ENCODE assay signal across 8 mouse cellular contexts in genomic region chr6:18171614-18172013, GRCm38 (mm10). TPM values are rescaled to one million over a fixed set of nuclear protein-coding genes. Genes with fewer than 3 reads are reported as not detected.
DNase-seq lines count a peak whose midpoint lies in the region; ATAC-seq and TF ChIP-seq lines count a peak whose summit lies in the region.
"Had no signal": no experiment of that assay in that cellular context is flagged by ENCODE, and none has a peak within 500 bp of the region (broad histone marks: within the 10 kb centered on the region; RNA-seq: fewer than 3 reads in every experiment).

No protein-coding gene starts in this region.

- H3K9ac ChIP-seq in liver, adult 2 months (ENCODE audit: low read depth, low read length): no peak overlapping the region
- no peak overlapping the region for H3K9ac ChIP-seq in liver, embryonic 11.5 days (ENCODE audit: low read depth, low read length)
- H3K9ac ChIP-seq in embryonic facial prominence, embryonic 11.5 days (replicated peaks; ENCODE audit: low read length): no peak overlapping the region
- H3K9ac ChIP-seq in stomach, embryonic 14.5 days (replicated peaks; ENCODE audit: low read depth, low read length): no peak overlapping the region
- H3K9ac ChIP-seq: limb, embryonic 12.5 days had no signal

- no peak for ATAC-seq in liver, embryonic 11.5 days (replicated peaks; ENCODE audit: low FRiP score)
- ATAC-seq in embryonic facial prominence, embryonic 11.5 days (replicated peaks; ENCODE audit: insufficient number of reproducible peaks, low FRiP score, low TSS enrichment, low read depth): no peak; the same call in 1 of the 2 replicates
- 0 out of 2 replicates have a peak, but pooled peaks have one; percentile 42 for ATAC-seq in stomach, embryonic 14.5 days (ENCODE audit: insufficient number of reproducible peaks, insufficient read depth, low FRiP score, low read depth)
- ATAC-seq in erythroblast, adult 5-6 weeks (replicated peaks; ENCODE audit: low FRiP score, poor library complexity, severe bottlenecking): no peak

- no peak overlapping the region for H3K27ac ChIP-seq in liver, adult 2 months (replicated peaks; ENCODE audit: insufficient read depth, low read depth, low read length)
- no peak overlapping the region for H3K27ac ChIP-seq in liver, embryonic 11.5 days (ENCODE audit: low read depth, low read length)
- no peak overlapping the region for H3K27ac ChIP-seq in embryonic facial prominence, embryonic 11.5 days (replicated peaks; ENCODE audit: low read depth, low read length)
- H3K27ac ChIP-seq in stomach, embryonic 14.5 days (ENCODE audit: low read length): no peak overlapping the region
- H3K27ac ChIP-seq: limb, embryonic 12.5 days had no signal

- H3K9me3 ChIP-seq in liver, embryonic 11.5 days (ENCODE audit: control insufficient read depth, low read length): no peaks in the 10 kb centered on the region
- H3K9me3 ChIP-seq in embryonic facial prominence, embryonic 11.5 days (replicated peaks; ENCODE audit: control insufficient read depth, low read length): no peaks in the 10 kb centered on the region
- no peaks in the 10 kb centered on the region for H3K9me3 ChIP-seq in stomach, embryonic 14.5 days (ENCODE audit: control insufficient read depth, low read depth, low read length)
- H3K9me3 ChIP-seq: limb, embryonic 12.5 days had no signal

- TF ChIP-seq POLR2A in liver, adult 2 months (IDR thresholded peaks at IDR 0.05; ENCODE audit: extremely low read depth, insufficient read depth, low read length): no peak

- whole genome bisulfite sequencing in liver, adult 2 months: 59% methylated on average over 8 of the region's 8 CpGs
- 56% methylated on average over 8 of the region's 8 CpGs for WGBS in liver, embryonic 11.5 days
- WGBS in embryonic facial prominence, embryonic 11.5 days: 56% methylated on average over 8 of the region's 8 CpGs
- 54% methylated on average over 8 of the region's 8 CpGs for WGBS in stomach, embryonic 14.5 days

- peaks cover 4% of the 10 kb centered on the region; the same call in 1 of the 2 replicates for H3K27me3 ChIP-seq in liver, adult 2 months (ENCODE audit: control insufficient read depth, insufficient read depth, low read length)
- peaks cover 14% of the 10 kb centered on the region for H3K27me3 ChIP-seq in liver, embryonic 11.5 days (replicated peaks; ENCODE audit: control insufficient read depth, insufficient read depth, low read length)
- H3K27me3 ChIP-seq in embryonic facial prominence, embryonic 11.5 days (ENCODE audit: control insufficient read depth, insufficient read depth, low read length): no peaks in the 10 kb centered on the region
- no peaks in the 10 kb centered on the region for H3K27me3 ChIP-seq in stomach, embryonic 14.5 days (ENCODE audit: control insufficient read depth, insufficient read depth, low read length)

- no peaks in the 10 kb centered on the region for H3K79me2 ChIP-seq in liver, adult 2 months (ENCODE audit: control insufficient read depth, insufficient read depth, low read length)

- H3K4me3 ChIP-seq in liver, adult 2 months (ENCODE audit: insufficient read depth, low read depth, low read length): no peak overlapping the region
- H3K4me3 ChIP-seq in liver, embryonic 11.5 days (ENCODE audit: low read depth, low read length): no peak overlapping the region
- no peak overlapping the region for H3K4me3 ChIP-seq in embryonic facial prominence, embryonic 11.5 days (ENCODE audit: low read depth, low read length)
- no peak overlapping the region for H3K4me3 ChIP-seq in stomach, embryonic 14.5 days (ENCODE audit: low read depth, low read length)
- H3K4me3 ChIP-seq: limb, embryonic 12.5 days had no signal

- no peaks in the 10 kb centered on the region for H3K4me1 ChIP-seq in liver, adult 2 months (ENCODE audit: control insufficient read depth, insufficient read depth, low read length)
- no peaks in the 10 kb centered on the region for H3K4me1 ChIP-seq in liver, embryonic 11.5 days (replicated peaks; ENCODE audit: control insufficient read depth, insufficient read depth, low read length)
- H3K4me1 ChIP-seq in embryonic facial prominence, embryonic 11.5 days (ENCODE audit: control insufficient read depth, insufficient read depth, low read length): no peaks in the 10 kb centered on the region
- H3K4me1 ChIP-seq in stomach, embryonic 14.5 days (ENCODE audit: control insufficient read depth, insufficient read depth, low read length): no peaks in the 10 kb centered on the region
- H3K4me1 ChIP-seq: limb, embryonic 12.5 days had no signal

- intact Hi-C loops in left cerebral cortex, postnatal 36 days (cut with DNase I): no loop called here

- TF ChIP-seq CTCF in liver, adult 2 months (IDR thresholded peaks at IDR 0.05; ENCODE audit: low read depth, low read length): peak; percentile 12; the same call in 1 of the 2 replicates

- no peak overlapping the region for H3K4me2 ChIP-seq in liver, embryonic 11.5 days
- H3K4me2 ChIP-seq in embryonic facial prominence, embryonic 11.5 days (ENCODE audit: low read depth, low read length): no peak overlapping the region
- H3K4me2 ChIP-seq in stomach, embryonic 14.5 days (replicated peaks; ENCODE audit: low read depth, low read length): no peak overlapping the region

- no peaks in the 10 kb centered on the region for H3K36me3 ChIP-seq in liver, adult 2 months (ENCODE audit: control insufficient read depth, insufficient read depth, low read length)
- H3K36me3 ChIP-seq in liver, embryonic 11.5 days (ENCODE audit: control insufficient read depth, insufficient read depth, low read length): no peaks in the 10 kb centered on the region
- no peaks in the 10 kb centered on the region for H3K36me3 ChIP-seq in embryonic facial prominence, embryonic 11.5 days (replicated peaks; ENCODE audit: control insufficient read depth, insufficient read depth, low read depth, low read length)
- no peaks in the 10 kb centered on the region for H3K36me3 ChIP-seq in stomach, embryonic 14.5 days (ENCODE audit: control insufficient read depth, insufficient read depth, low read length)
- H3K36me3 ChIP-seq: limb, embryonic 12.5 days had no signal

- DNase-seq in liver, adult 2 months (ENCODE audit: extremely low read depth, low read depth, low spot score): no peak
- DNase-seq in liver, embryonic 11.5 days (ENCODE audit: low spot score): no peak
- DNase-seq in adipocyte (ENCODE audit: low spot score): peak; percentile 19
- DNase-seq in embryonic facial prominence, embryonic 11.5 days (ENCODE audit: low spot score): peak; percentile 21
- peak; percentile 6 to 7 for DNase-seq in left cerebral cortex, postnatal 36 days (ENCODE audit: low spot score in 2 of 2)

RNA-seq across cellular contexts. Expression of gene Cftr, which starts 1.1 kb away (rescaled TPM):
- 0.07 and 0.09 TPM in 2 replicates for total RNA-seq in liver, adult 2 months (2014; rRNA removed)
- polyA plus RNA-seq in liver, adult 2 months (2012; rRNA removed): 0.02 TPM in 1 of 2 replicates, not detected in the other
- 0.03 and 0.04 TPM in 2 replicates for polyA plus RNA-seq in liver, embryonic 11.5 days (2014; fragmentation: Nextera tagmentation; extraction: Ambion mirVana)
- polyA plus RNA-seq in embryonic facial prominence, embryonic 11.5 days (2014; fragmentation: Nextera tagmentation; extraction: Ambion mirVana): 0.15 and 0.17 TPM in 2 replicates
- under 1 TPM; 0.57 to 0.61 TPM for total RNA-seq in left cerebral cortex, postnatal 36 days (2021)
- 4.7 and 4.8 TPM in 2 replicates for polyA plus RNA-seq in stomach, embryonic 14.5 days (2014; fragmentation: Nextera tagmentation; extraction: Ambion mirVana)
- total RNA-seq in erythroblast, adult 5-6 weeks (2015; ENCODE audit: low replicate concordance): not detected in 2 replicates
- 0.98 TPM in 1 of 2 replicates, not detected in the other for total RNA-seq in erythroblast, adult 5-6 weeks (2017; ENCODE audit: low replicate concordance)

Comparison
In these comparisons a context has a peak if more than half of its experiments do, and no peak if none do; other contexts are left out.
1. DNase-seq: peak in adipocyte (single experiment), embryonic facial prominence, embryonic 11.5 days (single experiment) and left cerebral cortex, postnatal 36 days (2 of 2); none in liver, adult 2 months (single experiment) and liver, embryonic 11.5 days (single experiment).